Mouse (Mus musculus): ENCODE results near the gene Rhbdd1. TPM values are rescaled to one million over a fixed set of nuclear protein-coding genes. Genes with fewer than 3 reads are reported as not detected.

The Rhbdd1 gene
- total and polyA plus RNA-seq, 3 experiments, result 12.6 to 21.8 (median 19.8) TPM

DNA sequence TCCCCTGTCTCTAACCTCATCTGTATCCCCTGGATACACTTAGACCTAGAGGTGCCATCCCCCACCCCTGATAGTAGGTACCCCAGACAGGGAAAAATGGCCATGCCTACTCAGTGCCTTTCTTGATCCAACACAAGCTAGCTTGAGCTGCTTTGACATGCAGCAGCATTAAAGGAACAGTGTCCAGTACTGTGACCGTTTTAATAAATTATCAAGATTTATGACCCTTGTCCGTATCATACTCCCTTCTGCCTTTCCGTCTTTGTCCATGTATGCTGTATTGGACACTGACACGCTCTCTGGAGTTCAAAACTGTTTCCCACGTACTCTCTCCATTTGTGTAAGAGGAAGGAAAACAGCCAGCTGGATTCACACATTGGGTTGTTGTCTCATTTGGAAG, 111.5 kb downstream of the Rhbdd1 start:
- no peak for TF ChIP-seq E2F4 (IDR thresholded peaks at IDR 0.05; ENCODE audit: insufficient replicate concordance, low read depth, low read length)
- no peak for TF ChIP-seq MAFK (IDR thresholded peaks at IDR 0.05; ENCODE audit: insufficient replicate concordance, low read length)
- no peak for TF ChIP-seq KAT2A (IDR thresholded peaks at IDR 0.05; ENCODE audit: insufficient replicate concordance, low read length)
- TF ChIP-seq TBP (conservative IDR thresholded peaks at IDR 0.05; ENCODE audit: low read depth, low read length), result no peak
- TF ChIP-seq GABPA (IDR thresholded peaks at IDR 0.05; ENCODE audit: insufficient replicate concordance, low read depth, low read length), result no peak
- TF ChIP-seq RAD21 (IDR thresholded peaks at IDR 0.05; ENCODE audit: low read depth, low read length), result no peak
- TF ChIP-seq POLR2A (IDR thresholded peaks at IDR 0.05; ENCODE audit: low read depth, low read length), result no peak
- TF ChIP-seq POLR2AphosphoS2 (IDR thresholded peaks at IDR 0.05; ENCODE audit: low read depth, low read length), result no peak
- no peak for TF ChIP-seq PAX5 (IDR thresholded peaks at IDR 0.05; ENCODE audit: low read length)
- TF ChIP-seq MEF2A (IDR thresholded peaks at IDR 0.05; ENCODE audit: borderline replicate concordance, low read depth, low read length), result no peak
- no peak for TF ChIP-seq CHD1 (IDR thresholded peaks at IDR 0.05; ENCODE audit: low read depth, low read length)
- TF ChIP-seq HCFC1 (IDR thresholded peaks at IDR 0.05; ENCODE audit: low read depth, low read length), result no peak
- no peak for TF ChIP-seq ETS1 (conservative IDR thresholded peaks at IDR 0.05; ENCODE audit: low read depth, low read length)
- TF ChIP-seq MAX (IDR thresholded peaks at IDR 0.05; ENCODE audit: low read length), result no peak
- TF ChIP-seq BHLHE40 (IDR thresholded peaks at IDR 0.05; ENCODE audit: low read depth, low read length), result no peak
- TF ChIP-seq CHD2 (IDR thresholded peaks at IDR 0.05; ENCODE audit: low read length), result no peak
- TF ChIP-seq ZKSCAN1 (IDR thresholded peaks at IDR 0.05; ENCODE audit: borderline replicate concordance, low read depth, low read length), result no peak
- dilution Hi-C loops (cut with MboI; ENCODE audit: extremely low pct_ligation_motif_present, extremely low pct_unique_long_range_greater_than_20kb, low sequenced_read_pairs), result no loop called here
- H3K27me3 ChIP-seq (replicated peaks), result no peaks in the 10 kb centered on the region
- no peak for DNase-seq (ENCODE audit: extremely low read depth)
- no peaks in the 10 kb centered on the region for H3K9me3 ChIP-seq (replicated peaks; ENCODE audit: low read length)
- no peak overlapping the region for H3K27ac ChIP-seq (ENCODE audit: insufficient read depth, low read depth)
- no peak overlapping the region for H3K4me3 ChIP-seq (replicated peaks in 1 of 3; ENCODE audit: low read depth in 2 of 3, low read length in 2 of 3, poor library complexity in 1 of 3)
- no peaks in the 10 kb centered on the region for H3K79me2 ChIP-seq (replicated peaks; ENCODE audit: control insufficient read depth, extremely low read depth, insufficient read depth, poor library complexity, severe bottlenecking)
- in situ Hi-C loops (cut with MboI; ENCODE audit: low pct_ligation_motif_present, low pct_unique_long_range_greater_than_20kb, low sequenced_read_pairs), result no loop called here
- H3K9ac ChIP-seq (ENCODE audit: insufficient read depth, low read depth), result no peak overlapping the region
- H3K4me2 ChIP-seq (ENCODE audit: insufficient read depth, low read depth, poor library complexity, severe bottlenecking), result no peak overlapping the region
- H3K4me1 ChIP-seq (ENCODE audit: control insufficient read depth in 1 of 2, insufficient read depth in 2 of 2), result peaks cover 0 to 12% of the 10 kb centered on the region in 2 experiments; a peak in 1 of 4 replicates
- H3K36me3 ChIP-seq (replicated peaks in 1 of 2; ENCODE audit: control insufficient read depth in 1 of 2, insufficient read depth in 1 of 2, low read length in 1 of 2), result peaks cover under 1 to 25% of the 10 kb centered on the region in 2 experiments

- no peak overlapping the region for H3K4me3 ChIP-seq (replicated peaks in 1 of 3; ENCODE audit: low read depth in 2 of 3, low read length in 2 of 3, poor library complexity in 1 of 3)
- H3K27me3 ChIP-seq (replicated peaks), result no peaks in the 10 kb centered on the region
- H3K36me3 ChIP-seq (replicated peaks in 1 of 2; ENCODE audit: control insufficient read depth in 1 of 2, insufficient read depth in 1 of 2, low read length in 1 of 2), result peaks cover 5 to 38% of the 10 kb centered on the region in 2 experiments
- no peak for TF ChIP-seq IRF4 (IDR thresholded peaks at IDR 0.05; ENCODE audit: low read depth, low read length)
- TF ChIP-seq USF1 (IDR thresholded peaks at IDR 0.05; ENCODE audit: low read depth, low read length), result no peak
- TF ChIP-seq MEF2A (IDR thresholded peaks at IDR 0.05; ENCODE audit: borderline replicate concordance, low read depth, low read length), result 0 out of 2 replicates have a peak, but pooled peaks have one; percentile 16
- TF ChIP-seq ETS1 (conservative IDR thresholded peaks at IDR 0.05; ENCODE audit: low read depth, low read length), result no peak
- no peak for TF ChIP-seq MAZ (IDR thresholded peaks at IDR 0.05; ENCODE audit: low read depth, low read length)
- no peak for TF ChIP-seq USF2 (conservative IDR thresholded peaks at IDR 0.05; ENCODE audit: low read depth, low read length)
- no peak for TF ChIP-seq SIN3A (IDR thresholded peaks at IDR 0.05; ENCODE audit: low read length)
- TF ChIP-seq RCOR1 (conservative IDR thresholded peaks at IDR 0.05; ENCODE audit: low read depth, low read length), result no peak
- TF ChIP-seq BHLHE40 (IDR thresholded peaks at IDR 0.05; ENCODE audit: low read depth, low read length), result 0 out of 2 replicates have a peak, but pooled peaks have one; percentile 17
- TF ChIP-seq ZMIZ1 (IDR thresholded peaks at IDR 0.05; ENCODE audit: low read depth, low read length), result no peak
- TF ChIP-seq GABPA (IDR thresholded peaks at IDR 0.05; ENCODE audit: insufficient replicate concordance, low read depth, low read length), result no peak
- TF ChIP-seq TCF12 (IDR thresholded peaks at IDR 0.05; ENCODE audit: low read depth, low read length), result no peak
- TF ChIP-seq JUND (conservative IDR thresholded peaks at IDR 0.05; ENCODE audit: low read depth, low read length), result no peak
- no peak for TF ChIP-seq ZC3H11A (IDR thresholded peaks at IDR 0.05; ENCODE audit: low read depth, low read length)
- no peak for TF ChIP-seq MAX (IDR thresholded peaks at IDR 0.05; ENCODE audit: low read length)
- no peak for TF ChIP-seq UBTF (IDR thresholded peaks at IDR 0.05; ENCODE audit: low read depth, low read length)
- H3K4me1 ChIP-seq (ENCODE audit: control insufficient read depth in 1 of 2, insufficient read depth in 2 of 2), result peaks cover 0 to 12% of the 10 kb centered on the region in 2 experiments; a peak in 1 of 4 replicates
- no peaks in the 10 kb centered on the region for H3K79me2 ChIP-seq (replicated peaks; ENCODE audit: control insufficient read depth, extremely low read depth, insufficient read depth, poor library complexity, severe bottlenecking)
- dilution Hi-C loops (cut with MboI; ENCODE audit: extremely low pct_ligation_motif_present, extremely low pct_unique_long_range_greater_than_20kb, low sequenced_read_pairs), result no loop called here
- no peak overlapping the region for H3K4me2 ChIP-seq (ENCODE audit: insufficient read depth, low read depth, poor library complexity, severe bottlenecking)
- in situ Hi-C loops (cut with MboI; ENCODE audit: low pct_ligation_motif_present, low pct_unique_long_range_greater_than_20kb, low sequenced_read_pairs), result no loop called here
- H3K9ac ChIP-seq (ENCODE audit: insufficient read depth, low read depth), result no peak overlapping the region
- H3K27ac ChIP-seq (ENCODE audit: insufficient read depth, low read depth), result no peak overlapping the region
- no peak for DNase-seq (ENCODE audit: extremely low read depth)
- no peaks in the 10 kb centered on the region for H3K9me3 ChIP-seq (replicated peaks; ENCODE audit: low read length)
Measured at GRCm38 (mm10) chr1:82429061-82429460, 112.8 kb downstream of the Rhbdd1 start.
